Mouse (Mus musculus) neural tube, embryonic 11.5 days (tissue): ENCODE measurements around the gene Mpv17l2. TPM values are rescaled to one million over a fixed set of nuclear protein-coding genes. Genes with fewer than 3 reads are reported as not detected.

ENCODE experiments used
- ATAC-seq: fragments of 200-750 bp; cut with Nextera tagmentation; 2 replicates; pipeline ENCODE4 v1.8.0; 2017; ENCODE audit warnings: moderate number of reproducible peaks, mild to moderate bottlenecking, moderate TSS enrichment, moderate library complexity; ENCODE audit not compliant: insufficient read depth, low FRiP score, low TSS enrichment
- DNase-seq: peaks from one replicate; pipeline ENCODE4 v3.0.0-alpha.2; 2015; ENCODE audit warnings: low spot score
- H3K27ac ChIP-seq: fragments of 300-500 bp; sonication (generic); 2 replicates; pipeline ENCODE4 v1.5.1; 2014; ENCODE audit warnings: low read depth, mild to moderate bottlenecking, low read length
- H3K27me3 ChIP-seq: fragments of 300-500 bp; sonication (generic); 2 replicates; pipeline ENCODE4 v1.6.1; 2014; ENCODE audit warnings: mild to moderate bottlenecking, low read length, mixed read lengths; ENCODE audit not compliant: control insufficient read depth, insufficient read depth
- H3K36me3 ChIP-seq: fragments of 300-500 bp; sonication (generic); 2 replicates; pipeline ENCODE4 v1.6.1; 2014; ENCODE audit warnings: mild to moderate bottlenecking, low read length, moderate library complexity, mixed read lengths; ENCODE audit not compliant: control insufficient read depth, insufficient read depth
- H3K4me1 ChIP-seq: fragments of 300-500 bp; sonication (generic); 2 replicates; pipeline ENCODE4 v1.6.1; 2014; ENCODE audit warnings: low read length, mixed read lengths; ENCODE audit not compliant: control insufficient read depth, insufficient read depth
- H3K4me2 ChIP-seq: fragments of 300-500 bp; sonication (generic); 2 replicates; pipeline ENCODE4 v1.6.1; 2014; ENCODE audit warnings: low read depth, mild to moderate bottlenecking, moderate library complexity
- H3K4me3 ChIP-seq: fragments of 300-500 bp; sonication (generic); 2 replicates; pipeline ENCODE4 v1.5.1; 2014; ENCODE audit warnings: low read depth, low read length
- H3K9ac ChIP-seq: fragments of 300-500 bp; sonication (generic); 2 replicates; pipeline ENCODE4 v1.6.1; 2014; ENCODE audit warnings: mild to moderate bottlenecking, low read length
- H3K9me3 ChIP-seq: fragments of 300-500 bp; sonication (generic); 2 replicates; pipeline ENCODE4 v1.6.1; 2016; ENCODE audit warnings: low read length; ENCODE audit not compliant: control insufficient read depth
- WGBS: fragments of 180-500 bp; shearing (Covaris S2); extraction: QIAGEN DNeasy Blood & Tissue Kit; methylation state at CpG from one replicate; pipeline ENCODE4 v1.1.7; 2014; 5-methylcytosine and 5-hydroxymethylcytosine counted together
- polyA plus RNA-seq: library from polyadenylated mRNA; unstranded; fragments of >200 nt; fragmentation: Nextera tagmentation; extraction: Ambion mirVana; gene quantifications from 2 replicates; pipeline ENCODE4 v1.2.1, GENCODE M21; 2014

Gene Mpv17l2
- polyA plus RNA-seq, 1 experiment from 2014 or later = 41.3 TPM

DNA sequence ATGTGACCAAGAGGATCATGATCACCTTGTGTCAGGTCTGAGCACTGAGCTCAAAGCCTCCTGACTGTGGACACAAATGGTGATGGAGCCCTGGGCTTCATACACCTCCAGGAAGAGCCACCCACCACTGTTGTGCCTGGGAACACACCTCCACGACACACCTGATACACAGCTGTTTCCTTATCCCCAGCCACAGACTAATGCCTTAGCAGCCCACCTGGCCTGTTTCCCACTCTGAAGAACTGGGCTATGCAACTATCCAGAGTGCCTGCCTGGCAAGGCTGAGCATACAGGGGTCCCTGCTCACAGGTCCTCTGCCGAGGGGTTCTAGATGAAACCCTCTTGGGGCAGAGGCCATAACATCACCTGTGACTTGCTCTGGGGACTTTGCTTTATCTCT lies 33.5 kb upstream of the Mpv17l2 start:
- no peak overlapping the region for H3K4me3 ChIP-seq
- no peak overlapping the region for H3K4me2 ChIP-seq
- ATAC-seq = no peak
- H3K27ac ChIP-seq = no peak overlapping the region
- DNase-seq = no peak
- peaks cover 23% of the 10 kb centered on the region for H3K27me3 ChIP-seq
- 92% methylated on average over 2 of the region's 2 CpGs for WGBS
- H3K4me1 ChIP-seq = peaks cover 34% of the 10 kb centered on the region
- no peaks in the 10 kb centered on the region for H3K9me3 ChIP-seq
- no peaks in the 10 kb centered on the region for H3K36me3 ChIP-seq
- H3K9ac ChIP-seq = no peak overlapping the region

DNA sequence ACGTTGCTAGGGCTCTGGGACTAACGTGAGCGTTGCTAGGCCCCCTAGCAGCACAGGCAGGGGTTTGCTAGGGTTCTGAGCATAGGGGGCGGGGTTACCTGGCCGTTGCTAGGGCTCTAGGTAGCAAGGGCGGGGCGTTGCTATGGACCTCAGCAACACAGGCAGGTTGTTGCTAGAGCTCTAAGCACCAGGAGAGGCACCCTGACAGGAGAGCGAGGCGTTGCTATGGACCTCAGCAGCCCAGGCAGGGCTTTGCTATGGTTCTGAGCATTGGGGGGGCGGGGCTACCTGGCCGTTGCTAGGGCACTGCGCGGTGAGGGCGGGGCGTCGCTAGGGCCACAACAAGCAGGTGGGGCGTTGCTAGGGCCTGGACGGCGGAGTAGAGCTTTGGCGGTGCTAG lies 32.0 kb upstream of the Mpv17l2 start:
- H3K4me2 ChIP-seq = peak overlapping the region; percentile 61
- peaks cover 32% of the 10 kb centered on the region for H3K4me1 ChIP-seq
- H3K9me3 ChIP-seq = no peaks in the 10 kb centered on the region
- peaks cover 8% of the 10 kb centered on the region for H3K27me3 ChIP-seq
- WGBS = under 1% methylated on average over 20 of the region's 20 CpGs
- no peaks in the 10 kb centered on the region for H3K36me3 ChIP-seq
- peak; percentile 28 for ATAC-seq
- peak overlapping the region; percentile 68 for H3K27ac ChIP-seq
- H3K9ac ChIP-seq = peak overlapping the region; percentile 77; the same call in 1 of the 2 replicates
- no peak for DNase-seq
- H3K4me3 ChIP-seq = peak overlapping the region; percentile 45

DNA sequence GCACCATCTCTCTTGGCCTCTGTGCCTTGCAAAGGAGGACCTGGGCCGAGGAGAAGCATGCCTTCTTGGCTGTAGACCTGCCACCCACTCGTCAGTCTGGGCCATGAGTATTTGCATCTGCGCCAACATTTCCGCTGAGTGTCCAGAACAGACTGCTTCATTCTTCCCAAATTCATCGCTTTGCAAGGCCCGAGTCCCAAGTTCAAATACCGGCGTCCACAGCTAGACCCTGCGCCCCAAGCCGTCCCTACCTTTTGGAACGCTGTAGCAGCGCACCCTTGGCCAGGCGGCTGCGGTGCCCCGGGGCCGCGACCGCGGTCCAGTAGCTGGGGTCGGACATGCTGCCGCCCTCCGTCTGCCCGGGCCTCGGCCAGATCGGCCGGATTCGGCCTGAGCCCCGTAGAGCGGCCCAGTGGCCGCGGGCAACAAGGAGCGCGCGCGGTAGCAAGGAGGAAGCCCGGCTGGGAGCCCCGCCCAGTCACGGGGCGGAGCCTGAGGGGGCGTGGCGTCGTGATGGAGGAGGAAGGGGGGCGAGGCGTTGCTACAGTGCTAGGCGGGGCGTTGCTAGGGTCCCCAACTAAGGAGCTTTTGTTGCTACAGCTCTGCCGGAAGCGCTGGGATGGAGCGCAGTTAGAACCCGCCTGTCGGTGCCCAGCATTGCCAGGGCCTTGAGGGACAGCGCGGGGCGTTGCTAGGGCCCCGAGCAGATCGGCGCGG lies 31.4 kb upstream of the Mpv17l2 start:
- 7% methylated on average over 58 of the region's 58 CpGs for WGBS
- ATAC-seq (peak; percentile 81), DNase-seq (peak; percentile 99)
- peak overlapping the region; percentile 77 for H3K9ac ChIP-seq
- peaks cover 31% of the 10 kb centered on the region for H3K4me1 ChIP-seq
- no peaks in the 10 kb centered on the region for H3K36me3 ChIP-seq
- peak overlapping the region; percentile 68 for H3K27ac ChIP-seq
- H3K27me3 ChIP-seq = peaks cover 7% of the 10 kb centered on the region; the same call in 1 of the 2 replicates
- peak overlapping the region; percentile 61 for H3K4me2 ChIP-seq
- H3K9me3 ChIP-seq = no peaks in the 10 kb centered on the region
- peak overlapping the region; percentile 45 for H3K4me3 ChIP-seq

DNA sequence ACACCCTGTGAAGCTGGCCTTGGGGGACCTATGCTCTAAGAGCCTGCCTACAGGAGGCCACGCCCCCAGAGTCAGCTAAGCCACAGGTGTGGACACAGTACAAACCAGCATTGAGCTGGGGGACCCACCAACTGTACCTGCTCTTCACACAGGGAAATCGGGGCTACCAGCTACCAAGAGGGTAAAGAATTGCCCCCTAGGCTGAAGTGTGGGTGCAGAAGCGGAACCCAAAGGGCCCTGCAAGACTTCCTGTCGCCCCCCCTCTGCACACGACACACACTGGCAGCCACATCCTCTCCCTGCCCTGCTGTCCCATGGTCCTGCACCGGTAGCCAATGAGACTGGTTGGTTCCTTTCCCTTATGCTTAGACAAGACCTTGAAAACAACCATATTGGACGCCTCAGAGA lies 30.6 kb upstream of the Mpv17l2 start:
- no peaks in the 10 kb centered on the region for H3K9me3 ChIP-seq
- WGBS = 80% methylated on average over 7 of the region's 7 CpGs
- H3K4me1 ChIP-seq = peaks cover 27% of the 10 kb centered on the region
- H3K4me3 ChIP-seq = peak overlapping the region; percentile 45
- no peak for ATAC-seq
- H3K4me2 ChIP-seq = peak overlapping the region; percentile 61
- H3K9ac ChIP-seq = no peak overlapping the region
- no peaks in the 10 kb centered on the region for H3K36me3 ChIP-seq
- DNase-seq = no peak
- peaks cover 5% of the 10 kb centered on the region; the same call in 1 of the 2 replicates for H3K27me3 ChIP-seq
- H3K27ac ChIP-seq = no peak overlapping the region

DNA sequence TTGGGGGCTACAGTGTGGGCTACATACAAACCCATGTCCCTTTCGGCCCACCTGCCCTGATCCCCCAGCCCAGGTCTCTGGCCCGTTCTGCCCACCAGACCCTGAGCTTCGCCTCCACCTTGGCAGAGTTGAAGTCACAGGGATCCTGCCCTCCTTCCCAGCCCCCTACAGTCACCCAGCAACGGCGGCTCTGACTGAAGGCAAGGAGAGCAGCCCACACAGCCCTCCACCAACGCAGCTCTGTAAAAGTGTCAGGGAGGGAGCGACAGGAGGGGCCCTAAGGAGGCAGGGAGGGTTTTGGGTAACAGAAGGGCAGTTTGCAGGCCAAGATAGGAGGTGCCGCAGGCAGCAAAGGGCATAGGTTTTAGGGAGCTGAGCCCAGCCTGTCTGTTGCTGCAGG lies 30.1 kb upstream of the Mpv17l2 start:
- no peaks in the 10 kb centered on the region for H3K9me3 ChIP-seq
- no peaks in the 10 kb centered on the region for H3K36me3 ChIP-seq
- H3K9ac ChIP-seq = peak overlapping the region; percentile 26
- H3K4me1 ChIP-seq = peaks cover 24% of the 10 kb centered on the region
- H3K27ac ChIP-seq = no peak overlapping the region
- ATAC-seq = no peak
- 68% methylated on average over 8 of the region's 8 CpGs for WGBS
- 0 out of 2 replicates have a peak, but pooled peaks cover 5% of the 10 kb centered on the region for H3K27me3 ChIP-seq
- H3K4me2 ChIP-seq = peak overlapping the region; percentile 61; the same call in 1 of the 2 replicates
- no peak for DNase-seq
- H3K4me3 ChIP-seq = no peak overlapping the region

DNA sequence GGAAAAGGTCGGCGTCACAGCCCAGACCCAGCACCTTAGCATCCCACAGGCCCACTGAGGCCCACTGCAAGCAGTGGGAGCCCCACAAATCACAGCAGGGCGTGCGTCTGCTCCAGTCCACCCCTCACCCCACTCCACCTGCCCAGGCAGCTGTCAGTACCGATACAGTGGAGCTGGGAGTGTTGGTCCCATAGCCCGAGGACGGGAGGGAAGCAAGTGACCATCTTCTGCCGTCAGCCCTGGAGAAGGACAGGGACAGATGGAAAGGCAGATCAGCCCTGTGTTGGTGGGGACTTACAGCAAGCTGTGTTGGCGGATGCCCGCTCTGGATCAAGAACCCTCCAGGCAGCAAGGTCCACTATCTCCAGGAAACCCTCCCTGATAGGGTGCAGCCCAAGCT lies 28.3 kb upstream of the Mpv17l2 start:
- H3K4me2 ChIP-seq = no peak overlapping the region
- ATAC-seq (no peak), DNase-seq (no peak)
- H3K9ac ChIP-seq = no peak overlapping the region
- no peak overlapping the region for H3K27ac ChIP-seq
- no peaks in the 10 kb centered on the region for H3K9me3 ChIP-seq
- H3K36me3 ChIP-seq = no peaks in the 10 kb centered on the region
- H3K27me3 ChIP-seq = no peaks in the 10 kb centered on the region
- 79% methylated on average over 10 of the region's 10 CpGs for WGBS
- H3K4me1 ChIP-seq = peaks cover 24% of the 10 kb centered on the region
- no peak overlapping the region for H3K4me3 ChIP-seq

DNA sequence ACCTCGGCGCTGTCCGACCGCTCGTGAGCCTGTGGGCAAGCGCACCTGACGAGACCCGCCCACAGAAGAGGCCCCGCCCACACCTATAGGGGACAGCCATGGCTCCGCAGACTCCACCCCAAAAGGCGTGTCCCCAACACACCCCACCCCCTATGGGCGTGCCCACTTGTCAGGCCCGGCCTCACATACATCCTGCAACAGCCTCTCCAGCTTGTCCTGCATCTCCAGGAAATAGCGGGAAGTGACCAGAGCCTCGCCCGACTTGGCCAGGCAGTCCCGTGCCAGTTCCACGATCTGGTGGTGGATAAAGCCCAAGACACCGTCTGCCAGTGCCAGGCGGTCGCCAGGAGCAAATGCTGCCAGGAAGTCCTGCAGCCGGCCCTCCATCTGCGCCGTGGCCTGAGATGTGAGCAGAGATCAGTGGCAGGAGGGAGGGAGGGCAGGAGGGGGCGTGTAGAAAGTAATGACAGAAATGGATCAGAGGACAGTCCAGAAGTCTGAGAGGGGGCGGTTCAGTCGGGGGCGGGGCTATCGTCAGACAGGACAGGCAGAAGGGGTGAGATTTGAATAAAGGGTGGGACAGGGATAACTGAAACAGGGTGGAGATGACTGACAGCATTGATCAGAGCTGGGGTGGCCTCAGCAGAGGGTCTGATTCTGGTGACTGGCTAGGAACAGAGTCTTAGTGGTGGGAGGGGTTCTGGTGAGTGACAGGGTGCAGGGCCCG lies 27.4 kb upstream of the Mpv17l2 start:
- peak overlapping the region; percentile 14; the same call in 1 of the 2 replicates for H3K4me2 ChIP-seq
- H3K9ac ChIP-seq = peak overlapping the region; percentile 10; the same call in 1 of the 2 replicates
- WGBS = 14% methylated on average over 30 of the region's 30 CpGs
- H3K4me1 ChIP-seq = peaks cover 19% of the 10 kb centered on the region
- H3K27me3 ChIP-seq = no peaks in the 10 kb centered on the region
- H3K27ac ChIP-seq = no peak overlapping the region
- DNase-seq (peak; percentile 70), ATAC-seq (no peak)
- H3K36me3 ChIP-seq = peaks cover 3% of the 10 kb centered on the region; the same call in 1 of the 2 replicates
- H3K9me3 ChIP-seq = no peaks in the 10 kb centered on the region
- no peak overlapping the region for H3K4me3 ChIP-seq

DNA sequence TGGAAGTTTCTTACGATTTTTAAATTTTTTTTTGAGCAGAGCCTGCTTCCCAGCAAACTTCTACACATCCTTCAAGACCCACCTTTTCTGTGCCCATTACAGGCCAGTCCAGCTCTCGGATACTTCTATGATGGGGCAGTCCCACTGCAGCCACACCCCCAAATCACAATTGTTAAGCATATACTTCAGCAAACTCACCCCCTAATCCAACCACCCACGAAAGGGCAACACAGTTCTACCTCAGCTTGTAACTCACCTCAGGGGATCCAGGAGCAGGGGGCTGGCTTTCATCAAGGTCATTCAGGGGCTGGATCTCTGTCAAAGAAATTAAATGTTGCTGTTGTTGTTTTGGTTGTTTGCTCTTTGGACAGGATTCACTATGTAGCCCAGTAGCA lies 26.3 kb upstream of the Mpv17l2 start:
- peaks cover 3% of the 10 kb centered on the region; the same call in 1 of the 2 replicates for H3K36me3 ChIP-seq
- H3K4me1 ChIP-seq = peaks cover 13% of the 10 kb centered on the region
- H3K9ac ChIP-seq = no peak overlapping the region
- no peaks in the 10 kb centered on the region for H3K9me3 ChIP-seq
- 93% methylated on average over 3 of the region's 3 CpGs for WGBS
- H3K27ac ChIP-seq = no peak overlapping the region; the same call in 1 of the 2 replicates
- H3K4me3 ChIP-seq = no peak overlapping the region
- ATAC-seq = no peak
- DNase-seq = no peak
- H3K27me3 ChIP-seq = no peaks in the 10 kb centered on the region
- H3K4me2 ChIP-seq = no peak overlapping the region
